Mouse (Mus musculus) layer of hippocampus, adult 9-11 months (tissue): Measurements from ENCODE around the gene Zc2hc1b.
"Not testable (repeated sequence)": the region's sequence is repeated elsewhere in the genome, so short reads cannot be mapped to it uniquely, and the experiment has no call there.

Experiments
- DNase-seq: peaks from one replicate; pipeline ENCODE4 v3.0.0; 2022

The Zc2hc1b gene

DNA sequence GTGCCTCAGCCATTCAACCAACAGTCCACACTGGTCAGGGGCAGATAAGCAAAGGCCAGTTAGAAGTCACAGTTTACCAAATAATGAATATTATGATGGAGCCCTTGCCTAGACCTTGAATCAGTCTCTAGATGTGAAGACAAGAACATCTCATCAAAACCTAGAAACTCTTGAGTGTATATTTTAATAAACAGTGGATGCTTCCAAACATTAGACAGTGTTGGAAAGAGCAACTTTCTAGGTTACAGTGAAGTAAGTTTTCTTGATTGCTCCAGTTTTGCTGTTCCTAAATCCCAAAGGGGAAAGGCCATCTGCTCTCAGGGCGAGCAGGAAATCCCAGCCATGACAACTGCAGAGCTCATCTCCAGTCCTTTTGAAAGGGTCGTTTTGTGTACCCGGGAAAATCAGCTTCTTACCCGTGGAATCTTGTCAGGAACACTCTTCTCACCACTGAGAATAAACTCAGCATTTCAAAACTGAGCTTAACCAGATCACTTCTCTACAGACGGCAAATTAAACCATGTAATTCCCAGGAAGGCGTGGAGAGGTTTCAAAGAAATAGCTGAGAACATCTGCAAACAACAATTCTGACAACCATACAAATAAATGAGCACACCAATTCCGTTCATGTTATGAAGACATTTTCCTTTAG lies at the start of gene Zc2hc1b:
TSS of gene Zc2hc1b (minus strand) at position 51 of the 652 bp plus-strand sequence.
- no peak for DNase-seq

DNA sequence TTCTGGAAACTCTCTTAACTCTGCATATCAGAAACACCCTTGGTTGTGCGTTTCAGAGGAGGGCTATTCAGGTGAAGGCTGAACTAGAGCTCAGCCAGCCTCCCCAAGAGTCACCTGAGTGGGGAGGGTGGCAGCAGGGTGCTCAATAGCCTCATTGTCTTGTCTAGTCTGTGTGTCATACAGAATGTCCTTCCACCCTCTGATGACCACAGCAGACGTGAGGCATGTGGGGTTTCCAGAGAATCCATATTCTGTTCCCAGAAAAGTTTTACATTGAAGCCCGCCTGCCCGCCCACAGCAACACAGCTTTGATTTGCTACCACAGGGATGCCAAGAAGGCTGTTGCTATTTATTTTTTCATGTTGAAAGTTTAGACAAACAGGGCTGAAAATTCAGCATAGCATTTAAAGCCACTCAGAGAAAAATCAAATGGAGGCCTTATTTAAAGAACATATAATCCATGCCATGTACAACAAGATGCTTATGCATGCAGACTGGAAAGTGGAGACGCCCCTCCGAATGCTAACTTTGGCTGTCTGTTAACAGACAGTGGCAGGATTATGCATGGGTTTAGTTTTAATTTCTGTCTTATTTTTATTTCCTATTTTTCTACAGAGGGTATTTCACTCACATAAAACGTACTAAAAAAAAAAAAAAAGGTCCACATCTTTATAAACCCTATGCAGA lies 47.7 kb upstream of the Zc2hc1b start:
- DNase-seq, result no peak

DNA sequence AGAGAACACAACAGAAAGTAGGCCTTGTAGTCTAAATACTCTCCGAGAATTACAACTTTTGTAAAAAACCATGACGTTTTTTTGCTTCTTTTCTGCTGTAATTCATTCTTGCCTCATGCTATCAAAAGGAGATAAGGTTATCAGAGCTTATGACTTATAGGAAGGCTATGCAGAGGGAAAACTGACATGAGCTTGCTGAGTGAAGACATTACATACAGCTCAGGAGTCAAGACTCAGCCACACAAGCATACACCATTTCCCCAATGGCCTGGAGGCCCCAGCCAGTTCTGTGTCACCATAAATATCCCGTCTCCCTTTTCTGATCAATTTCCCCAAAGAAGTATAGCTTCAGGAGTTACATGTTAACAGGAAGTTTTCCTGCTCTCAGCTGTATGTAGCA lies 44.3 kb upstream of the Zc2hc1b start:
- DNase-seq, result no peak

DNA sequence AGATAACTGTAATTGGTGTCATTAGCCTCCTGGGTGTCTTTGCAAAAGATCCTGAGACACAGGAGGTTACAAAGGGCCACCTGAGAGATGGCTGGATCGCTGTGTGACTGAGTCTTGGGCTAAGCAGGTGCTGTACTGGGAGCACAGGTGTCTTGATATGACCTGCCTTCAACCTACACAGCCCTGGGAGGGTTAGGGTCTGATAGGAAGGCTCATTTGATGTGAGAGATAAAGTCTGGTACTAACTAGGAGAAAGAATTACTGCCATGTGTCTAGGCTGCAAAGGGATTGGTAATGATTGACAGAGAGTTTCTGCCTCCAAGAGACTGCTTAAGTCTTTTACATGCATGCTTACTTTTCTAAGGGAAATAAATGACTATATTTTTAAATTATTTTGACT lies 42.2 kb upstream of the Zc2hc1b start:
- DNase-seq, result no peak

DNA sequence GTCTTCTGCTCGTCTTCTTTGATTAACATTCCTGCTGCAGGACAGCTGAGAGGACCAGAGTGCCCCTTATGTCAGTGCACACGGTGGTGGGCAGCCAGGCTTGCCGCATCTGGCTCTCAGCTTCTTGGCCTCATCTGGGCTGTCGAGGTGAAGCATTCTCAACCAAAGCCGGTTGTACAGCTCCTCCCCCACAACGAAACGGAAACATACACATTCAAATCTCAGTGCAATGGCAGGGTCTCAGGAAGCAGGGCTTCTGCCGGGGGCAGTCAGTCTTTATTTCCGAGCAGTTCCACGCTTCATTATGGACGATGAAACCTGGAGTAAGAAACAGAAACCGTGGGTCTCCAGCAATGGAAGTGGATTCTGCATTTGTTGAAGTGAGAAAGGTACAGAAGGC lies 36.1 kb upstream of the Zc2hc1b start:
- DNase-seq, result no peak

DNA sequence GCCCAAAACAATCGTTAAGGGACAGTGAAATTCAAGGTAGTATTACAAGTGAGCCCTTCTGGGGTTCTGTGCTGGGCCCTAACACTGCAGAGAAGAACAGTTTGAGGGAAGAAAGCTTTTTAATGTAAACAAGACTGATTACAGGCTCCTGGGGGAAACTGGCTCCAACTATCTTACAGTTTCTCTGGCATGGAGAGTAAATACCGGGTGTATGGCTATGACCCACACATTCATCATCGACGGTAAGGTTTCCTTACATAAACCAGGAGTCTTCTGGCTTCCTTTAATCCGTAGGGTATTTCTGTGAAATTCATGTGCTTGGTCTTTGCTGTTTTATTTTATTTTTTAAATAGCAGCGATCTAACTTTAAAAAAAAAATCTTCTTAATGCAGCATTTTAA lies 35.0 kb upstream of the Zc2hc1b start:
- no peak for DNase-seq

DNA sequence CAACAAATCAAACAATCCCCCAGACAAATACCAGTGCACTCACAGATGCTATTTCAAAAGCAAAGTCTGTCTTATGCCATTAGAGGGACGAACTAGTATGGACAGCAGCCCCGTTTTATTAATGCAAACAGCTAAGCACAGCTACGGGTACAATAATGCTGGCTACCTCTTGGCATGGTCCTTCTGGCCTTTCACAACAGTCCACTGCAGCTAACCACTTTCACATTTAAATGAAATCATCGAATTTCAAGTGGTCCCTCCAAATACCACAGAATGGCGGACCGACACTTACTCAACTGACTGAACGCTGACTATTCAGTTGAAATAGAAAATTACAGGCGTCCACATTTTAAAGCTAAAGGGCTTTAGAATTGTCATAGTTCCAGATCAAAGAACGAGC lies 34.5 kb upstream of the Zc2hc1b start:
- DNase-seq, result no peak

DNA sequence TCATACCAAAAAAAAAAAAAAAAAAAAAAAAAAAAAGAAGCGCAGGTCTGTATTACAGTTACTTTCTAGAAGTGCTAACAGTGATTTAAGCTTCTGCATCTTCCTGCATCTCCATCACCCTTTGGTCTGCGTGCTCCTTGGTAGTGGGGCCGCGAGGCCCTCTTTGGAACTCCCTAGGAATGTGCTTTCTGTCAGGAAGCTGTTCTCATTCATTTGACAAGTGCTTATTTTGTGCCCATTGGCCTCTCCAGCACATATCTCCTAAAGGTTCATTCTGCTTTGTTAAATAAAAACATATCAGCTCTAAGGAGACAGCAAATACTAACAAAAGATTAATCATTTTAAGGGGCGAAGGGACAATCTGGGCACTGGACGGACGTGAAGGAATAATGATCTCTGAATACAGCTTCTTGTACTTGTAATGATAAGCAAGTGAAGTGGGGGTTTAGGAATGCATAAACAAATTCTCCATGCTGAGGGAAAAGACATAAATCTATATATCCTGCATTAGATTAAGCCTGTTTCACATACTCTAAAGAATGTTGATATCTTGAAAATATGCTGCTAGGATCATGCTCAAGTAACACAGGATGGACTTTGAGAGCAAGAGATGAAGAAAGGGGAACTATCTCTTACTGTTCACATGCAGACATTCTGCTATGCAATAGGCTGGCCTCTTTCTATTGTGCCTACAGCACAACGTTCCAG lies 32.3 kb upstream of the Zc2hc1b start:
- no peak for DNase-seq

DNA sequence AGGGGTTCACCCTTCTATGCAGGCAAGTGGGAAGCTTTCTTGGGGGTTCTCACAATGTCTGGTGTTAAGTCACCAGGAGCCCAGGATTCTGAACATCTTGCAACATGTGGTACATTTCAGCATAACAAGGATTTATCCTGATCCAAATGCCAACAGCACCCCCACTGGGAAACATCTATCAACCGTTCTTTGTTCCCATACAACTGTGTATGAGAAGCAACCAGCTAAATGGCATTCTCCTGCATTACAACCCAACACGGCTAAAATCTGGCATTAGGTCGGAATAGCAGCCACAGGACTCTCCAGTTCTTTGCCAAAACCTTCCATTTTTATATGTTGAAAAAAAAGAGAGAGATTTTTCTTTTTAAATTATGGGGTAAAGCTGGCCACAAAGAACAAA lies 31.7 kb upstream of the Zc2hc1b start:
- DNase-seq, result no peak

DNA sequence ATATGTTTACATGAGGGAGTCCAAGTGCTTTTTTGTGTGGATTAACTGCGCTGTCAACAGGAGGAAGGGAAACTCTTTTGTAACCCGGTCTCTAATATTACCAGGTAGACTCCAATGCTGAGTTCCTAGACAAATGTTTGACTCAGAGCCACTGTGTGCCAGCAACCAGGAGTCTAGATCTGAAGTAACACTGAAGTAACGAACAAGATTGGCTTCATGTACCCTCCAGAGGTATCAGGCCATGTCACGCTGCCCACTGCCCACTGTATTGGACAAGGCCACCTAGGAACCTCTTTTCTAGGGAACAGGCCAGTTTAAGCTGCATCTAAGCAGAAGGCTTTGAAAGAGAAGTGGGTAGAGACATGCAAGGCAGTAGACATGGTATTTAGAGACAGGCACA lies 31.2 kb upstream of the Zc2hc1b start:
- DNase-seq, result no peak

DNA sequence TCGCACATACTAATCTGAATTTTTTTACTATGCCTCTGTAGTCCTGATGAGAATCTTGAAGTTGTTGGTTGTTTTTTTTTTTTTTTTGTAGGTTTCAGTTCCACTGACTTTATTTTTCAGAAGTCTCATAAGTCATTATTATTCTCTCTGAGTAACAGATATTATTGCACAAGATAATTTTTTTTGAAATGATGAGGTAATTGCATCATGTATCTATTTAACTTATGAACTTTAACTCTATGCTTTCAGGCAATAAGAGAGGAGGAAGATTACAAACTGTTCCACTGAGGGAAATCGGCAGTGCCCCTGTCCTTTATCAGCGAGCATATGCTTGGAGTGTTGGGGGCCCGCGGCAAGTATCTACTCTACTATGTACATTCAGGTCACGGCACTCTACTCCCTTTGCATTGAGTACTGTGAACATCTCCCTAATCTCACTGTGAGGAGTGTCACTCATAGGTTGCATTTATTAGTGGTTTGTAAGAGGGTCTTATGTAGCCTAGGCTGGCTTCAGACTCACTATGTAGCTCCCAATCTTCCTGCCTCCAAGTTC lies 24.0 kb upstream of the Zc2hc1b start:
- no peak for DNase-seq

DNA sequence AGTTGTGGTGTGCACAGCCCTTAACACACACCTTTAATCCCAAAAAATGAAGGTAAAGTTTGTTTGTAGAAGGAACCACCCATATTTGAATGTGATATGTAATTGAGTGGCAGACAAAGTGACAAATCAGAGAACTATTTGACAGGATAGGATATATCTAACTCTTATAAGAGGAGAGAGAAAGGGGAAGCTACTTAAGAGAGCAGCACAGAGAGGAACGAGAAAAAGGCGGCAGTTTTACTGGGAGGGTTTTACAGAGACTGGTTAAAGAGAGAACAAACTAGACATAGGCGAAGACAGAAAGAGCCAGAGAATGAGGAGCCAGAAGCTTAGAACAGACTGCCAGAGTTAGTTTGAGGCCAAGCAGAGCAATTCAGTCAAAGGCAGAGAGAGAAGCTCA lies 23.0 kb upstream of the Zc2hc1b start:
- no peak for DNase-seq

DNA sequence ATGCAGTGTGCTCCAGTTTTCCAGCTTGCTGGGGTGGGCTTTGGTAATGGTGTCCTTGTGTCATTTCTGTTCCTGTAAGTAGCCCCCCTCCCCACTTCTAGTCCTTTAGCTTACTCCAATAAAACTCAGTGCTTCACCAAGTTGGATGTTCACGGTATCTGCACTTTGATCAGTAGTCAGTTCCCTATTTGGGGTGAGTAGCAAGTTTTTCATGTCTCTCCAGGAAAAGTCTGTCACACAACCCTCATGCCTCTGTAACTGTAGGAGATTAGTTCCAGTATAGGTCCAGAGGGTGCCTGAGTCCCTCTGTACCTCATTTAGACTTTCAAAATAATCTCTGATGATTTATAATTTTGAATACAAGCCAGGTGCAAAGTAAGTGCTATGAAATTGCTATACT lies 21.4 kb upstream of the Zc2hc1b start:
- no peak for DNase-seq

DNA sequence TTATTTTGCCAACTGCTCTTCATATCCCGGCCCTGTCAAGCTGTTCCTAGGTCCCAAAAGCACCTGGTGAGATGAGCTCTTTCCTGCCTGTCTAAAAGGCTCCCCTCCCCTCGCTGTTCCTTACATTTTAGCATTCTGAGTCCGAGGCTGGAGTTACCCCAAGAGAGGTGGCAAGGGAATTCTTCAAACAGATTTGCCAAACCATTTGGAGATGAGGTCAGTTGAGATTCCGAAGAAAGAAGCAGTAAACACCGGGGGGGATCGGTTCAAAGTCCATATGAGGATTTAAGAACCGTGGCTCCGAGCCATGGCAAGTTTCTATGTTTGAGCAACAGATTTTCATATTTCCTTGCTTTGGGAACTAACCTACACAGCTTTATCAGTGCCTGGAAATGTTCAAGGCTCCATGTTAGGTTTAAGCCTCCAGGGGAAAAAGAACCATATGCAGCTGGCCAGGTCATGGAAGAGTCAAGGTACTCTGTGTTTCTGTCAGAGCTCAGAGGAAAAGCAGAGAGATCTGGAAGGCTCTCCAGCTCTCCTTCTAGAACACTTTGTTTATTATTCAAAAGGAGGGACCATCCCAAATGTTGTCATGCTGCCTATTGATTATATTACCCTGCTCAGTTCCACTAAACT lies 19.2 kb upstream of the Zc2hc1b start:
- DNase-seq, result no peak

DNA sequence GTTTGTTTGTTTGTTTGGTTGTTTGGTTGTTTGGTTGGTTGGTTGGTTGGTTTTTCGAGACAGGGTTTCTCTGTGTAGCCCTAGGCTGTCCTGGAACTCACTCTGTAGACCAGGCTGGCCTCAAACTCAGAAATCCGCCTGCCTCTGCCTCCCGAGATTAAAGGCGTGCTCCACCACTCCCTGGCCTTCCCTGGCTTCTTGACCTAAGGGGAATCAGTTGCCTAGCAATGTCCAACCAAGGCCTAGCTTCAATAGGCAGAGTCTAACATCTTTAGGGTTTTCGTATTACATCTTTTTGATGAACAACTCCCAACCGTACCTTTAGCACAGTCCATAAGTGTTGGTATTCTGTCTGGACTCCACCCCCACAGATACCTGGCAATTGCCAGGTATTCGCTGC lies 15.7 kb upstream of the Zc2hc1b start:
- DNase-seq, result not testable (repeated sequence)

DNA sequence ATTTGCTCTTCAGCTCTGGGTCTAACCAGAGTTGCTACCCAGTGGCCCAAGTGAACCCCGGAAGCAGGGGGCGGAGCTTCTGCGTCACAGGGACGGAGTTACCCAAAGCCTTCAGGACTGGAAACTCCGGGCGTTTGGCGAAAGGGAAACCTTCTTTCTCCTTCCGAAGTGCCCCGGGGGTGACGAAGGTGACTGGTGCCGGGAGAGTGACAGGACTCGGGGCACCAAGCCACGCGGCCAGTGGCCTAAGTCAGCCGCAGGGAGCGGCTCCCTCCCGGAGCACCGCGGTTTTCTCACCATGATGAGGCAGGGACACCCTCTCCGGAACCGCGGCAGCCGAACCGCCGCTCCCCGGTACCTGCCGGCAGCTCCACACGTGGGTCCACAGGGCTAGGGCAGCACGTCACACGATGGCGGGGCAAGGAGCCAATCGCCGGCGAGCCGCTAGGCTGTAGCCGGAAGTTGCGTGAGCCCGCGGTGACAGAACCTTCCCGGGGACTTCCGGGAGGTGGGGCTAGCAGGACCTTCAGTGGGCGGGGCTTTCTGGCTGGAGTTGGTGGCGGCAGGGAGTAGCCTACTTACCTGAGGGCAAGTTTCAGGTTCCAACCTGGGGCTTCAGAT lies 15.0 kb upstream of the Zc2hc1b start, which contains the start of gene Ltv1:
TSS of gene Ltv1 (minus strand) at position 438 of the 621 bp plus-strand sequence.
- peak; percentile 96 for DNase-seq

DNA sequence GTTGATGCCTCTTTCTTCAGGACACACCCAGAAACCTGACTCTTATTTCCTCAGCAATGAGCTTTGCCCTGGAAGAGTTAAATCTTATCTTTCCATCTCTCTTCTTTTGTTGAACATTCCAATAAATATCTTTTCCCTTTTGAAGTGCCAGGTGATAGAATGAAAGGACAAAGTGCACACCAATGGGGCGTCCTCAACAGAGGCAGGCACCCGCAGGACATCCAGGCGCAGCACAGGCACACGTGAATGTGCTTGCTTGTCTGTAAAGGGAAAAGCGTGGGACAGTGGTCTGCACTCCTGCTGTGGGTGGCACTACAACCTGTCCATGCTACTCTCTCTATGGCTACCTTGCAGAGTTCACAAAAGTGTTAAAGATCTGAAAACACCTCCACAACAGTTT lies 12.1 kb upstream of the Zc2hc1b start:
- no peak for DNase-seq

DNA sequence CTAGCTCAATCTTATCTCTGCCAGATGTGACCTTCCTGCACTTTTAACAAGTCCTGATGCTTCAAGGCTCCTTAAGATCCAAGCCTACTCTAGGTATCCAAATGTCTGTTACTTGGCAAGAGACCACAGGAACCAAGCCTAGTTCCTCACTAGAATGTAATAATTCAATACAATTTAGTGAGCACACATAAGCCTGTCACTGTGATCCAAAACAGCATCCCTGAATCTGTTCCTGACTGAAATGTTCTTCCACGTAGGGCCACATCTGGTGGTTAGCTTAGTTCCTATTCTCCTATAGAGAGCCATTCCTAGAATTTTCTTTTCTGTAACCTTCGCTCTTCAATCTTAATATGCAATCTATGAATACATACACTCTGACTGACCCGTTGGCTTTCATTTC lies 8.9 kb upstream of the Zc2hc1b start:
- DNase-seq, result no peak

DNA sequence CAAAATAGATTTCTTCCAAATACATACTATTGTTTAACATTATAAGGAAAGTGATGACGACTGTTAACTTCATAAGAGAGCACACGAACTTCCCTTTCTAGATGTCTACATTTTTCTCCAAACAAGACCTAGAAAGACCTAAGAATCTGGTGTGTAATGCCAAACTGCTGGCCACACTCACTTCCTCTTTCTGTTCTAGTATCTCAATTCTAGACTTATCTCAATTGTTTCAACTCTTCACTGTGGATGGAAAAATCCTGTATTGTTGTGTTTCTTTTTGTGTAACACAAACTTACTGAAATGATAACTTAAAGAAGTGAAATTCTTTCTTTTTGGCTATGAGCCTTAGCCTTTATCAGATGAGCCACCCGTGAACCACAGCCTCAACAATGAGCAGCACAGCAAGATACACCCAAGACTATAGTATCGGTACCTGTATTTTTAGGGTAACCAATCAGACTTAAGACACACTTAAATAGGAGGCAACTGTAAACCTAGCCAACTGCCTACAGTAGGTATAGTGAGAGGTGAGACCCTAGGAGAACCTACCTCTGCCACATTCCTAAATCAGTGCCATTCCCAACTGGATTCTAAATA lies 6.4 kb upstream of the Zc2hc1b start:
- DNase-seq, result no peak

DNA sequence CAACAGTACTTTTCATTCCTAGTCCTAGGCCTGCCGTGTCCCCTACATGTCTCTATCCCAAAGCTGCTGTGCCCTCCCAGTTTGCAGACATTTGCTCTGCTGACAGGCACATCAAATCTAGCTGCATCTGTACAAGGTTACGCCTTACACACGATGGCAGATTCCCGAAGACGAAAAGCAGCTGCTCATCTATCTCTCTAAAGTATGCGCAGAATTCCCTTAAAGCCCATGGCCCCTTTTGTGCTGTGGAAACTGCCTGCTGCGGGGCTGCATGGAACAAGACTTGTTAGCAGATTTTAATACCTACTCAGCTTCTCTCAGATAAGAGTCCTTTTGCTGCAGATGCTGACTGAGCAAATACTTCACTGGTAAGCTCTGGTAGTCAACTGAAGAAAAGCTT lies 2.4 kb upstream of the Zc2hc1b start:
- no peak for DNase-seq

DNA sequence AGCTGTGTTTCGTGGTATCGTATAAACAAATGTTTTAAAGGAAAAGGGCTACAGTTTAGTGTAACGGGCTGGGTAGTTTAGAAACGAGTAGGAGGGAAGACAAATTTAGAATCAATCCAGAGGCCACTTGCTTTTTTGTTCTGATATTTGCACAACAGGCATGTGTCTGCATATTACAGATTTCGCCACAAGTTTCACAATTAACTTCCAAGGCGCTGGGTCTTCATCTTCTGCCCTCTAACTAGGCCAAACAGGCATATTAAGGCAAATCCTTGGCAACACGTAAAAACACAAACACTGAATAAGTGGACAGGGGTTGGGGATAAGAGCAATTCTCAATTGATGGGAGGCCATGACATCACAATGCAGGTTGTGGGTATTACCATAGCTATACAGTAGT lies 2.0 kb downstream of the Zc2hc1b start:
- DNase-seq, result no peak

DNA sequence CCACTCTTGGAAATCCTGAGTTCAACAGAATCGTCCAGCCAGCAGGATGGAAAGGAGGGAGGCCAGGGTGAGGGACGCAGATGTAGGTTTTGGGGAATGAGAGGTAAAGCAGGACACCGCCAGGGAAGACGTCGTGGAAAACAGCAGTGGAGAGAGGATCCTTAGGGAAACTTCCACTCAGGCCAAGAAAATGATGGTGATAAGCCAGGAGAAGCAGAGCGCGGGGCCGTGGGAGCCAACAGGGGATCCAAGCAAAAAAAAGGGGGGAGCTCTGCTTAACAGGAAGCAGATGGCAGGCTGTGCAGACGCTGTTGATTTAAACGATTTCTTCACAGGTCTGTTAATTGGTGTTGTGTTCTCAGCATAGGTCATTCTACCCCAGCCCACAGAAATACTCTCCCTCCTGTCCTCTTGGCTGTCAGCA lies 5.0 kb downstream of the Zc2hc1b start:
- no peak for DNase-seq

DNA sequence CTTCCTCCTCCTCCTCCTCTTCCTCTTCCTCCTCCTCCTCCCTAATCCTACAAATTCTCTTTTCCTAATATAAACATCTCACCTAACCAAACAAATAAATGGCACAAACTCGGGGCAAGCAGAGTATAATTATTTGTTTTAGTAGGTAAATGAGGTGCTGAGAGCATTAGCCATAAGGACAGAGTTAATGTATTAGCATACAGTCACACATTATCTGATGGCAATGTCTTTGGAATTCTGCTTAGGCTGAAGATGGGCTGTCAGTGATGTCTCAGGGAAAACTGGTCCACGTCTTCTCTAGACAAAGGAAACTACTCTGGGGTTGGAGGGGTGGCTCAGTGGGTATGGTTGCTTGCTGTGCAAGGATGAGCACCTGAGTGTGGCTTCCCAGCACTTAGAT lies 6.4 kb downstream of the Zc2hc1b start:
- no peak for DNase-seq
